Mouse (Mus musculus): ENCODE data around the gene Hs2st1.

DNA sequence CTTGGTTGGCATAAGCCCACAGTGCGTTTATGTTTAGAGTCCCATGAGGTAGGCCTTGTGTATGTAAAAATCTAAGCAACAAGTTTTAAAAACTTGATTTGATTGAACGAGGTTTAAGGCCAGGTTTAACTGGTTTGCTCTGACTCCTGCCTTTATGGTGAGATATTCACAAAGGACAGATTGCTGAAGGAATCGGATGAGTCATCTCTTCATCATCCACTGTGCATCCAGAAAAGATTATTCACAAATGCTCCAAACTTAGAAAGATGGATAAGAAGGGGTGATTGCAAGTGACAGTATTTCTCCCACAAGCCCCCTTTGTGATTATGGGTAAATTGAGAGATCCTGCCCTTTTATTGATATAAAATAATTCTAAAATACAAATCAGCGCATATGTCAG lies 8.9 kb upstream of the Hs2st1 start:
- TF ChIP-seq CTCF (IDR thresholded peaks at IDR 0.05; ENCODE audit: insufficient read depth, low read depth, low read length) (no peak), POLR2A (IDR thresholded peaks at IDR 0.05; ENCODE audit: insufficient read depth, low read depth, low read length) (no peak)

Measured in olfactory bulb, adult 2 months (tissue).